Mouse (Mus musculus) CH12.LX (cell line): ENCODE measurements around the gene Ano1. TPM values are rescaled to one million over a fixed set of nuclear protein-coding genes. Genes with fewer than 3 reads are reported as not detected.

Experiments used
- DNase-seq: peaks from one replicate; pipeline ENCODE4 v3.0.0-alpha.2; 2013; ENCODE audit errors: extremely low read depth
- H3K27ac ChIP-seq: 2 replicates; pipeline ENCODE4 v1.5.1; 2012; ENCODE audit warnings: low read depth, mild to moderate bottlenecking, control low read depth, moderate library complexity; ENCODE audit not compliant: insufficient read depth
- H3K27me3 ChIP-seq: replicated peaks from 2 replicates; pipeline ENCODE3; 2012; ENCODE audit warnings: inconsistent platforms
- H3K36me3 ChIP-seq, 2 experiments: replicated peaks in 1 of 2; 2 replicates each; pipeline versions ENCODE3 to v1.6.1; 2012; ENCODE audit warnings: inconsistent platforms in 1 of 2, low read length in 1 of 2, mild to moderate bottlenecking in 1 of 2, mixed read lengths in 1 of 2, moderate library complexity in 1 of 2; ENCODE audit not compliant: control insufficient read depth in 1 of 2, insufficient read depth in 1 of 2
- H3K4me1 ChIP-seq, 2 experiments: 2 replicates each; pipeline ENCODE4 v1.6.1; 2012; ENCODE audit warnings: inconsistent platforms in 1 of 2, moderate library complexity in 1 of 2; ENCODE audit not compliant: insufficient read depth in 2 of 2, control insufficient read depth in 1 of 2
- H3K4me2 ChIP-seq: 2 replicates; pipeline ENCODE4 v1.6.1; 2012; ENCODE audit warnings: low read depth, mild to moderate bottlenecking, control low read depth; ENCODE audit not compliant: poor library complexity, insufficient read depth, severe bottlenecking
- H3K4me3 ChIP-seq, 3 experiments: fragments of 150-350 bp in 1 of 3; sonication (generic) in 1 of 3; replicated peaks in 1 of 3; 2 replicates each; pipeline versions ENCODE3 to v1.5.1; 2011 to 2012; ENCODE audit warnings: low read depth in 2 of 3, low read length in 2 of 3, mild to moderate bottlenecking in 2 of 3, moderate library complexity in 2 of 3, control low read depth in 1 of 3, improper control_type of control experiment in 1 of 3, inconsistent platforms in 1 of 3, mixed read lengths in 1 of 3; ENCODE audit not compliant: poor library complexity in 1 of 3
- H3K79me2 ChIP-seq: replicated peaks from 2 replicates; pipeline ENCODE4 v1.6.1; 2012; ENCODE audit warnings: mild to moderate bottlenecking, moderate library complexity; ENCODE audit not compliant: control insufficient read depth, poor library complexity, insufficient read depth, severe bottlenecking; ENCODE audit errors: extremely low read depth
- H3K9ac ChIP-seq: 2 replicates; pipeline ENCODE4 v1.6.1; 2012; ENCODE audit warnings: low read depth, mild to moderate bottlenecking, control low read depth, moderate library complexity; ENCODE audit not compliant: insufficient read depth
- H3K9me3 ChIP-seq: replicated peaks from 2 replicates; pipeline ENCODE3; 2012; ENCODE audit warnings: low read length, inconsistent platforms, mixed read lengths
- BHLHE40 ChIP-seq: IDR thresholded peaks from 2 replicates; pipeline ENCODE4 v1.6.1; 2011; ENCODE audit warnings: mild to moderate bottlenecking, low read depth, low read length, improper control_type of control experiment
- CHD2 ChIP-seq: IDR thresholded peaks from 2 replicates; pipeline ENCODE4 v1.6.1; 2011; ENCODE audit warnings: low read length, improper control_type of control experiment
- ELF1 ChIP-seq: IDR thresholded peaks from 2 replicates; pipeline ENCODE4 v1.6.1; 2014; ENCODE audit warnings: low read depth, mild to moderate bottlenecking, inconsistent platforms, low read length, improper control_type of control experiment
- EP300 ChIP-seq: IDR thresholded peaks from 2 replicates; pipeline ENCODE4 v1.6.1; 2011; ENCODE audit warnings: low read length, improper control_type of control experiment
- ETS1 ChIP-seq: conservative IDR thresholded peaks from 2 replicates; pipeline ENCODE4 v1.6.1; 2012; ENCODE audit warnings: low read depth, mild to moderate bottlenecking, inconsistent platforms, low read length, improper control_type of control experiment, moderate library complexity
- GABPA ChIP-seq: IDR thresholded peaks from 2 replicates; pipeline ENCODE4 v1.6.1; 2012; ENCODE audit warnings: low read depth, low read length, improper control_type of control experiment, inconsistent platforms; ENCODE audit not compliant: insufficient replicate concordance
- IRF4 ChIP-seq: IDR thresholded peaks from 2 replicates; pipeline ENCODE4 v1.6.1; 2014; ENCODE audit warnings: low read depth, mild to moderate bottlenecking, inconsistent platforms, low read length, improper control_type of control experiment
- JUND ChIP-seq: conservative IDR thresholded peaks from 2 replicates; pipeline ENCODE4 v1.6.1; 2011; ENCODE audit warnings: low read depth, low read length, improper control_type of control experiment
- MAX ChIP-seq: IDR thresholded peaks from 2 replicates; pipeline ENCODE4 v1.6.1; 2011; ENCODE audit warnings: low read length, improper control_type of control experiment
- MEF2A ChIP-seq: IDR thresholded peaks from 2 replicates; pipeline ENCODE4 v1.6.1; 2014; ENCODE audit warnings: low read depth, mild to moderate bottlenecking, inconsistent platforms, low read length, improper control_type of control experiment, borderline replicate concordance
- MYC ChIP-seq: IDR thresholded peaks from 2 replicates; pipeline ENCODE4 v1.6.1; 2011; ENCODE audit warnings: low read depth, mild to moderate bottlenecking, improper control_type of control experiment, low read length
- PAX5 ChIP-seq: IDR thresholded peaks from 2 replicates; pipeline ENCODE4 v1.6.1; 2012; ENCODE audit warnings: low read length, inconsistent platforms, mixed read lengths
- RCOR1 ChIP-seq: conservative IDR thresholded peaks from 2 replicates; pipeline ENCODE4 v1.6.1; 2012; ENCODE audit warnings: low read depth, mild to moderate bottlenecking, inconsistent platforms, low read length, improper control_type of control experiment
- SMC3 ChIP-seq: IDR thresholded peaks from 2 replicates; pipeline ENCODE4 v1.6.1; 2011; ENCODE audit warnings: low read depth, low read length, improper control_type of control experiment
- TBP ChIP-seq: conservative IDR thresholded peaks from 2 replicates; pipeline ENCODE4 v1.6.1; 2011; ENCODE audit warnings: low read depth, low read length, improper control_type of control experiment
- TCF12 ChIP-seq: IDR thresholded peaks from 2 replicates; pipeline ENCODE4 v1.6.1; 2014; ENCODE audit warnings: low read depth, mild to moderate bottlenecking, inconsistent platforms, low read length, improper control_type of control experiment
- UBTF ChIP-seq: IDR thresholded peaks from 2 replicates; pipeline ENCODE4 v1.6.1; 2012; ENCODE audit warnings: low read depth, mild to moderate bottlenecking, inconsistent platforms, low read length, improper control_type of control experiment, moderate library complexity
- ZKSCAN1 ChIP-seq: IDR thresholded peaks from 2 replicates; pipeline ENCODE4 v1.6.1; 2012; ENCODE audit warnings: low read depth, inconsistent platforms, low read length, improper control_type of control experiment, borderline replicate concordance
- ZNF384 ChIP-seq: IDR thresholded peaks from 2 replicates; pipeline ENCODE4 v1.6.1; 2012; ENCODE audit warnings: low read depth, low read length, improper control_type of control experiment, inconsistent platforms
- dilution Hi-C: fragments of 300-500 bp; cut with MboI; formaldehyde crosslinking; loops from 2 replicates; pipeline ENCODE4 v1.14.3; 2020; ENCODE audit warnings: low sequenced_read_pairs; ENCODE audit not compliant: extremely low pct_unique_long_range_greater_than_20kb, extremely low pct_ligation_motif_present
- in situ Hi-C: fragments of 300-500 bp; cut with MboI; formaldehyde crosslinking; loops from 3 replicates; pipeline ENCODE4 v1.14.3; 2019; ENCODE audit warnings: low sequenced_read_pairs, low pct_ligation_motif_present, low pct_unique_long_range_greater_than_20kb, mixed read lengths
- polyA plus RNA-seq: library from polyadenylated mRNA; unstranded; fragments of >175 nt; gene quantifications from 2 replicates; pipeline ENCODE4 v1.2.1, GENCODE M21; 2012; ENCODE audit warnings: low read depth; ENCODE audit not compliant: insufficient read length
- total RNA-seq, 2 experiments: library from RNA; depleted of rRNA; stranded (reverse); fragments of 300-350 nt in 1 of 2; fragments of >200 nt in 1 of 2; gene quantifications; 2 replicates each; pipeline ENCODE4 v1.2.3; 2012 to 2014

Gene Ano1
- total and polyA plus RNA-seq, 3 experiments, result not detected

GRCm38 (mm10) chr7:144784176-144784575, 32.4 kb upstream of the Ano1 start:
- Histone ChIP-seq H3K36me3 (no peaks in the 10 kb centered on the region), H3K79me2 (no peaks in the 10 kb centered on the region), H3K9me3 (no peaks in the 10 kb centered on the region), H3K27me3 (peaks cover 91% of the 10 kb centered on the region), H3K4me3 (no peak overlapping the region), H3K4me2 (no peak overlapping the region), H3K27ac (no peak overlapping the region), H3K9ac (no peak overlapping the region), H3K4me1 (no peaks in the 10 kb centered on the region)
- DNase-seq, result no peak
- in situ Hi-C loops, result no loop called here
- dilution Hi-C loops, result no loop called here
- no peak for TF ChIP-seq ZKSCAN1

GRCm38 (mm10) chr7:144782402-144782801, 30.6 kb upstream of the Ano1 start:
- no peak overlapping the region for H3K4me3 ChIP-seq
- no peaks in the 10 kb centered on the region for H3K36me3 ChIP-seq
- H3K9me3 ChIP-seq, result no peaks in the 10 kb centered on the region
- no peak overlapping the region for H3K9ac ChIP-seq
- no peak overlapping the region for H3K4me2 ChIP-seq
- H3K27ac ChIP-seq, result no peak overlapping the region
- H3K4me1 ChIP-seq, result no peaks in the 10 kb centered on the region
- peaks cover 92% of the 10 kb centered on the region for H3K27me3 ChIP-seq
- dilution Hi-C loops, result no loop called here
- no peak for DNase-seq
- in situ Hi-C loops, result no loop called here
- TF ChIP-seq UBTF, result no peak
- no peak for TF ChIP-seq MYC
- TF ChIP-seq JUND, result no peak
- TF ChIP-seq ZKSCAN1, result no peak
- TF ChIP-seq ZNF384, result no peak
- no peak for TF ChIP-seq TCF12
- no peak for TF ChIP-seq PAX5
- TF ChIP-seq ETS1, result no peak
- no peak for TF ChIP-seq MEF2A
- no peak for TF ChIP-seq MAX
- no peak for TF ChIP-seq ELF1
- no peak for TF ChIP-seq GABPA
- no peak for TF ChIP-seq BHLHE40
- no peak for TF ChIP-seq CHD2
- TF ChIP-seq TBP, result no peak
- no peak for TF ChIP-seq EP300
- TF ChIP-seq RCOR1, result no peak
- no peak for TF ChIP-seq SMC3
- no peak for TF ChIP-seq IRF4
- no peaks in the 10 kb centered on the region for H3K79me2 ChIP-seq
